Mouse (Mus musculus) lung, postnatal 0 days (tissue): ENCODE data around the gene Iqgap2. TPM values are rescaled to one million over a fixed set of nuclear protein-coding genes. Genes with fewer than 3 reads are reported as not detected.

ENCODE experiments used
- ATAC-seq: fragments of 200-750 bp; cut with Nextera tagmentation; 2 replicates; pipeline ENCODE4 v1.8.0; 2017; ENCODE audit warnings: moderate library complexity
- DNase-seq: peaks from one replicate; pipeline ENCODE4 v3.0.0-alpha.2; 2016; ENCODE audit warnings: low spot score
- H3K27ac ChIP-seq: fragments of 300-500 bp; sonication (generic); 2 replicates; pipeline ENCODE4 v1.5.1; 2014; ENCODE audit warnings: antibody characterized with exemption, mild to moderate bottlenecking, low read length, mixed read lengths
- H3K27me3 ChIP-seq: fragments of 300-500 bp; sonication (generic); replicated peaks from 2 replicates; pipeline ENCODE4 v1.6.1; 2014; ENCODE audit warnings: low read length, mixed read lengths; ENCODE audit not compliant: insufficient read depth
- H3K36me3 ChIP-seq: fragments of 300-500 bp; sonication (generic); 2 replicates; pipeline ENCODE4 v1.6.1; 2014; ENCODE audit warnings: low read length, mixed read lengths; ENCODE audit not compliant: insufficient read depth
- H3K4me1 ChIP-seq: fragments of 300-500 bp; sonication (generic); 2 replicates; pipeline ENCODE4 v1.6.1; 2014; ENCODE audit warnings: antibody characterized with exemption, low read depth, low read length, mixed read lengths; ENCODE audit not compliant: insufficient read depth
- H3K4me2 ChIP-seq: fragments of 300-500 bp; sonication (generic); replicated peaks from 2 replicates; pipeline ENCODE4 v1.6.1; 2014; ENCODE audit warnings: low read depth, mild to moderate bottlenecking, low read length, moderate library complexity, mixed read lengths
- H3K4me3 ChIP-seq: fragments of 300-500 bp; sonication (generic); 2 replicates; pipeline ENCODE4 v1.5.1; 2014; ENCODE audit warnings: low read depth, low read length
- H3K9ac ChIP-seq: fragments of 300-500 bp; sonication (generic); replicated peaks from 2 replicates; pipeline ENCODE4 v1.6.1; 2014; ENCODE audit warnings: low read depth, mild to moderate bottlenecking
- H3K9me3 ChIP-seq: fragments of 300-500 bp; sonication (generic); 2 replicates; pipeline ENCODE4 v1.6.1; 2016; ENCODE audit warnings: low read length, mixed read lengths
- CTCF ChIP-seq: IDR thresholded peaks from 2 replicates; pipeline ENCODE4 v1.5.1; 2016; ENCODE audit warnings: antibody characterized with exemption, mild to moderate bottlenecking
- EP300 ChIP-seq: IDR thresholded peaks from 2 replicates; pipeline ENCODE4 v1.6.1; 2016; ENCODE audit warnings: antibody characterized with exemption, mild to moderate bottlenecking, control low read depth
- WGBS: fragments of 180-500 bp; shearing (Covaris S2); extraction: QIAGEN DNeasy Blood & Tissue Kit; methylation state at CpG from one replicate; pipeline ENCODE4 v1.1.7; 2014; 5-methylcytosine and 5-hydroxymethylcytosine counted together
- polyA plus RNA-seq: library from polyadenylated mRNA; unstranded; fragments of >200 nt; fragmentation: Nextera tagmentation; extraction: Ambion mirVana; gene quantifications from 2 replicates; pipeline ENCODE4 v1.2.1, GENCODE M21; 2015

Iqgap2 gene
- polyA plus RNA-seq, 1 experiment from 2014 or later = 2.7 TPM

- Histone ChIP-seq H3K4me1 (peaks cover 5% of the 10 kb centered on the region; the same call in 1 of the 2 replicates), H3K27me3 (no peaks in the 10 kb centered on the region), H3K9me3 (no peaks in the 10 kb centered on the region), H3K9ac (no peak overlapping the region), H3K36me3 (no peaks in the 10 kb centered on the region), H3K4me3 (peak overlapping the region; percentile 88), H3K4me2 (peak overlapping the region; percentile 89), H3K27ac (peak overlapping the region; percentile 91)
- 7% methylated on average over 13 of the region's 13 CpGs for WGBS
- no peak; the same call in none of the 2 replicates for ATAC-seq
- TF ChIP-seq EP300 (no peak), CTCF (no peak)
- DNase-seq = peak; percentile 46
These were observed 272.9 kb downstream of the Iqgap2 start for GRCm38 (mm10) chr13:95618859-95619258.

DNA sequence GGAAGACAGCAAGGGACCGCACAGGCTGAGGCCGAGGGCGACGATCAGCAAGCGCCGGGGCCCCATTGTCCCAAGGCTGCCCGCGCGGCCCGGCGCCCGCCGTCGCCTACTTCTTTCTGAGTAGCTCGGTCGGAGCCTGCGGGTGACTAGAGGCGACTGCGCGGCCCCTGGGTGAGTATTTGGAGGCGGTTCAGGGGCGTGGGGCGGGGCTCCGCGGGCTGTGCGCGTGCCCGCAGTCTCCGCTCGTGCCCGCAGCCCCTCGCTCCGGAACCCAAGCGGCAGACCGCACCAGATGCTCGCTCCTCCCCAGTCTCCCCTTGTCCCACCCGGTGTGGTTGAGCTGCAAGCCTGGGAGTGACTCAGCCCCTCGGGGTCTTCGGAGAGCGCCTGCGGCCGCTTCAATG, 273.4 kb downstream of the Iqgap2 start, which contains the start of gene F2r:
F2r (minus strand) TSS at position 179 of the 404 bp plus-strand sequence.
- no peak for TF ChIP-seq EP300
- TF ChIP-seq CTCF = no peak
- under 1% methylated on average over 34 of the region's 42 CpGs for WGBS
- Histone ChIP-seq H3K4me2 (peak within 1 kb of the TSS; percentile 89), H3K9ac (peak within 1 kb of the TSS; percentile 91), H3K27me3 (no peaks in the 10 kb centered on the region), H3K27ac (peak within 1 kb of the TSS; percentile 91), H3K4me1 (peaks cover 5% of the 10 kb centered on the region; the same call in 1 of the 2 replicates), H3K9me3 (no peaks in the 10 kb centered on the region), H3K4me3 (peak within 1 kb of the TSS; percentile 88), H3K36me3 (no peaks in the 10 kb centered on the region)
- ATAC-seq = peak; percentile 93
- DNase-seq = peak; percentile 94

- DNase-seq = peak; percentile 41
- H3K27me3 ChIP-seq = no peaks in the 10 kb centered on the region
These were observed 274.0 kb downstream of the Iqgap2 start for GRCm38 (mm10) chr13:95617671-95618171.

DNA sequence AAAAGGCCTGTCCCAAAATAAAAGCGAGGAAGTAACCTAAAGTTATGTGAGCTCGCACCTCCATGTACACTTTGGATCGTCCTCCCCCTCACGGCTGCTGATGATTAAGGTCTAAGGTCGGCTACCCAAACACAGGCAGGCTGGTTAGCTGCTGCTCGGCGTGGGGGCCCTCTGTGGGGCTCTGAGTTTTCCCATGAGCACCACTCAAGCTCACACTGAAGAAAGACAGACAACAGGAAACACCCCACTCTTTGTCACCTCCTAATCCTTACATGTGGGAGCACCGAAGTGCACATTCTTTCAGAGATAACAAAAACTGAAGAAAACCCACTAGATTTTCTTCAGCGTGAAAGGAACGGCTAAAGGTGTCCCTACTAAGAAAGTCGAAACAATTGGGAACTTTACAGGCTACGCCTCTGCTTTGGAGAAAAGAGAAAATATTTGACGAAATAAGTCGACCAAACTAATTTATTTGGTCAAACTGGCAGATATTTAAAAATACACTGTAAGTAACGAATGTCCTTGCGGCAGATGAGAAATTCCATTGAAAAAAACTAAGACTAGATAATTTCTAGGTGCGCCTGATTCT, 274.5 kb downstream of the Iqgap2 start:
- ATAC-seq = no peak
- H3K9me3 ChIP-seq = no peaks in the 10 kb centered on the region
- peak overlapping the region; percentile 89 for H3K4me2 ChIP-seq
- H3K27me3 ChIP-seq = no peaks in the 10 kb centered on the region
- peak overlapping the region; percentile 91; the same call in 1 of the 2 replicates for H3K27ac ChIP-seq
- 6% methylated on average over 17 of the region's 17 CpGs for WGBS
- H3K4me1 ChIP-seq = peaks cover 5% of the 10 kb centered on the region; the same call in 1 of the 2 replicates
- TF ChIP-seq CTCF = no peak
- TF ChIP-seq EP300 = no peak
- no peaks in the 10 kb centered on the region for H3K36me3 ChIP-seq
- peak overlapping the region; percentile 91 for H3K9ac ChIP-seq
- DNase-seq = no peak
- peak overlapping the region; percentile 88 for H3K4me3 ChIP-seq

More at GRCm38 (mm10) chr13:95617671-95618171, 274.0 kb downstream of the Iqgap2 start:
- H3K4me3 ChIP-seq = peak overlapping the region; percentile 88
- TF ChIP-seq CTCF (no peak), EP300 (no peak)
- peaks cover 5% of the 10 kb centered on the region; the same call in 1 of the 2 replicates for H3K4me1 ChIP-seq
- H3K36me3 ChIP-seq = no peaks in the 10 kb centered on the region
- H3K9me3 ChIP-seq = no peaks in the 10 kb centered on the region
- H3K4me2 ChIP-seq = peak overlapping the region; percentile 89
- H3K27ac ChIP-seq = peak overlapping the region; percentile 91
- peak overlapping the region; percentile 91 for H3K9ac ChIP-seq
- WGBS = 3% methylated on average over 21 of the region's 21 CpGs
- ATAC-seq = peak; percentile 7; the same call in 1 of the 2 replicates

GRCm38 (mm10) chr13:95616512-95616911, 275.2 kb downstream of the Iqgap2 start:
- Histone ChIP-seq H3K36me3 (no peaks in the 10 kb centered on the region), H3K9me3 (no peaks in the 10 kb centered on the region), H3K27ac (peak overlapping the region; percentile 51), H3K4me1 (peaks cover 5% of the 10 kb centered on the region; the same call in 1 of the 2 replicates), H3K27me3 (no peaks in the 10 kb centered on the region), H3K4me2 (peak overlapping the region; percentile 89), H3K4me3 (peak overlapping the region; percentile 88), H3K9ac (peak overlapping the region; percentile 91)
- 0 out of 2 replicates have a peak, but pooled peaks have one; percentile 4 for ATAC-seq
- DNase-seq = peak; percentile 66
- WGBS = 23% methylated on average over 11 of the region's 11 CpGs
- TF ChIP-seq EP300 (no peak), CTCF (no peak)

DNA sequence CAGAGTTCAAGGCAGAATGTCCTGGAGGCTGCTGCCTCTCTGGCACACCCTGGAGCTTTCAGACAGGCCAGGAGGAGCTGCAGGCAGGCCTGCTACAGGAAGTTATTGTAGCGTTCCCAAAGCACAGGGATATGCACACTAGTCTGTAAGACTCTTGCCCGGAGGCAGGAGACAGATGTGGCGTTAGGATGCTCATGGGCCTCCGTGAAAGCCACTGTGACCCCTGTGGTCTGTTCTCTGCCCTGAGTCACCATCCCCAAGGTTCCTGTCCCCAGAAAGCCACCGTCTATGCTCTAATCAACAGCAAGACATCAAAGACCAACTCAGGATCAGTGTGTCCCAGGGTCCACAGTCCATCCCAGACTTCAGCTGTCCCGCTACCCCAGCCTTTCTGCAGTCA, 277.0 kb downstream of the Iqgap2 start:
- no peak overlapping the region; the same call in 1 of the 2 replicates for H3K4me2 ChIP-seq
- TF ChIP-seq EP300 = no peak
- no peak for TF ChIP-seq CTCF
- H3K9me3 ChIP-seq = no peaks in the 10 kb centered on the region
- WGBS = 62% methylated on average over 6 of the region's 6 CpGs
- peaks cover 5% of the 10 kb centered on the region; the same call in 1 of the 2 replicates for H3K4me1 ChIP-seq
- ATAC-seq (no peak), DNase-seq (peak; percentile 26)
- no peak overlapping the region for H3K4me3 ChIP-seq
- H3K9ac ChIP-seq = no peak overlapping the region
- H3K27ac ChIP-seq = 0 out of 2 replicates have a peak overlapping the region, but pooled peaks have one; percentile 9
- no peaks in the 10 kb centered on the region for H3K27me3 ChIP-seq
- no peaks in the 10 kb centered on the region for H3K36me3 ChIP-seq
